Mouse (Mus musculus): ENCODE measurements at regions not wholly inside any gene's neighbourhood (a gene's known extent, or its start where the extent isn't known, plus 50 kb on each side); places are given as distances from the start of the nearest gene placed in this dataset.

- H3K27me3 ChIP-seq (ENCODE audit: insufficient read depth, low read length) = no peaks in the 10 kb centered on the region
- H3K4me3 ChIP-seq (ENCODE audit: low read depth, low read length) = no peak overlapping the region
- H3K4me1 ChIP-seq (ENCODE audit: insufficient read depth) = no peaks in the 10 kb centered on the region
- no peak for DNase-seq
- H3K9ac ChIP-seq = no peak overlapping the region
- H3K36me3 ChIP-seq (ENCODE audit: insufficient read depth) = no peaks in the 10 kb centered on the region
- H3K27ac ChIP-seq (ENCODE audit: low read depth) = no peak overlapping the region
- no peaks in the 10 kb centered on the region for H3K9me3 ChIP-seq (ENCODE audit: low read depth, low read length)
- TF ChIP-seq CTCF (IDR thresholded peaks at IDR 0.05; ENCODE audit: low read depth) = no peak
- H3K4me2 ChIP-seq = no peak overlapping the region
- ATAC-seq (ENCODE audit: insufficient read depth) = no peak
- 73% methylated on average over 4 of the region's 4 CpGs for WGBS
Observed at GRCm38 (mm10) chr8:89679551-89679950, 635.6 kb upstream of the Sall1 start.

GRCm38 (mm10) chr8:89677266-89677665 lies 633.3 kb upstream of the Sall1 start:
- H3K9ac ChIP-seq = no peak overlapping the region
- no peaks in the 10 kb centered on the region for H3K36me3 ChIP-seq (ENCODE audit: insufficient read depth)
- H3K4me2 ChIP-seq = no peak overlapping the region
- ATAC-seq (ENCODE audit: insufficient read depth) = no peak
- H3K9me3 ChIP-seq (ENCODE audit: low read depth, low read length) = no peaks in the 10 kb centered on the region
- H3K27ac ChIP-seq (ENCODE audit: low read depth) = no peak overlapping the region
- H3K4me3 ChIP-seq (ENCODE audit: low read depth, low read length) = no peak overlapping the region
- H3K4me1 ChIP-seq (ENCODE audit: insufficient read depth) = no peaks in the 10 kb centered on the region
- DNase-seq = no peak
- 83% methylated on average over 5 of the region's 5 CpGs for WGBS
- H3K27me3 ChIP-seq (ENCODE audit: insufficient read depth, low read length) = no peaks in the 10 kb centered on the region
- no peak for TF ChIP-seq CTCF (IDR thresholded peaks at IDR 0.05; ENCODE audit: low read depth)

GRCm38 (mm10) chr8:89673911-89674310 lies 629.9 kb upstream of the Sall1 start:
- ATAC-seq (ENCODE audit: insufficient read depth) (no peak), DNase-seq (no peak)
- 81% methylated on average over 4 of the region's 4 CpGs for WGBS
- H3K4me3 ChIP-seq (ENCODE audit: low read depth, low read length) = no peak overlapping the region
- TF ChIP-seq CTCF (IDR thresholded peaks at IDR 0.05; ENCODE audit: low read depth) = no peak
- H3K27me3 ChIP-seq (ENCODE audit: insufficient read depth, low read length) = no peaks in the 10 kb centered on the region
- no peaks in the 10 kb centered on the region for H3K9me3 ChIP-seq (ENCODE audit: low read depth, low read length)
- no peaks in the 10 kb centered on the region for H3K36me3 ChIP-seq (ENCODE audit: insufficient read depth)
- no peak overlapping the region for H3K4me2 ChIP-seq
- H3K9ac ChIP-seq = no peak overlapping the region
- no peaks in the 10 kb centered on the region for H3K4me1 ChIP-seq (ENCODE audit: insufficient read depth)
- H3K27ac ChIP-seq (ENCODE audit: low read depth) = no peak overlapping the region

- H3K27me3 ChIP-seq (ENCODE audit: insufficient read depth, low read length) = no peaks in the 10 kb centered on the region
- no peak for TF ChIP-seq CTCF (IDR thresholded peaks at IDR 0.05; ENCODE audit: low read depth)
- DNase-seq (no peak), ATAC-seq (ENCODE audit: insufficient read depth) (no peak)
- no peaks in the 10 kb centered on the region for H3K36me3 ChIP-seq (ENCODE audit: insufficient read depth)
- H3K9me3 ChIP-seq (ENCODE audit: low read depth, low read length) = no peaks in the 10 kb centered on the region
- H3K9ac ChIP-seq = no peak overlapping the region
- no peaks in the 10 kb centered on the region for H3K4me1 ChIP-seq (ENCODE audit: insufficient read depth)
- 79% methylated on average over 5 of the region's 5 CpGs for WGBS
- H3K4me2 ChIP-seq = no peak overlapping the region
- no peak overlapping the region for H3K4me3 ChIP-seq (ENCODE audit: low read depth, low read length)
- no peak overlapping the region for H3K27ac ChIP-seq (ENCODE audit: low read depth)
Observed at GRCm38 (mm10) chr8:89672631-89673030, 628.7 kb upstream of the Sall1 start.

GRCm38 (mm10) chr8:89664911-89665689 lies 621.1 kb upstream of the Sall1 start:
- WGBS = 71% methylated on average over 9 of the region's 9 CpGs
- Histone ChIP-seq H3K4me2 (no peak overlapping the region), H3K27me3 (ENCODE audit: insufficient read depth, low read length) (no peaks in the 10 kb centered on the region), H3K9me3 (ENCODE audit: low read depth, low read length) (no peaks in the 10 kb centered on the region), H3K4me3 (ENCODE audit: low read depth, low read length) (no peak overlapping the region), H3K4me1 (ENCODE audit: insufficient read depth) (no peaks in the 10 kb centered on the region), H3K36me3 (ENCODE audit: insufficient read depth) (no peaks in the 10 kb centered on the region), H3K9ac (no peak overlapping the region), H3K27ac (ENCODE audit: low read depth) (no peak overlapping the region)
- ATAC-seq (ENCODE audit: insufficient read depth) (no peak), DNase-seq (peak; percentile 29)
- TF ChIP-seq CTCF (IDR thresholded peaks at IDR 0.05; ENCODE audit: low read depth) = no peak

GRCm38 (mm10) chr8:89663859-89664258 lies 619.9 kb upstream of the Sall1 start:
- Histone ChIP-seq H3K9me3 (ENCODE audit: low read depth, low read length) (no peaks in the 10 kb centered on the region), H3K36me3 (ENCODE audit: insufficient read depth) (no peaks in the 10 kb centered on the region), H3K9ac (no peak overlapping the region), H3K27me3 (ENCODE audit: insufficient read depth, low read length) (no peaks in the 10 kb centered on the region), H3K4me1 (ENCODE audit: insufficient read depth) (peaks cover 5% of the 10 kb centered on the region; the same call in 1 of the 2 replicates), H3K27ac (ENCODE audit: low read depth) (no peak overlapping the region), H3K4me2 (no peak overlapping the region), H3K4me3 (ENCODE audit: low read depth, low read length) (no peak overlapping the region)
- DNase-seq (peak; percentile 59), ATAC-seq (ENCODE audit: insufficient read depth) (peak; percentile 86)
- 35% methylated on average over 10 of the region's 10 CpGs for WGBS
- no peak for TF ChIP-seq CTCF (IDR thresholded peaks at IDR 0.05; ENCODE audit: low read depth)

GRCm38 (mm10) chr8:89658998-89659944 lies 615.3 kb upstream of the Sall1 start:
- Histone ChIP-seq H3K4me1 (ENCODE audit: insufficient read depth) (peaks cover 5% of the 10 kb centered on the region; the same call in 1 of the 2 replicates), H3K36me3 (ENCODE audit: insufficient read depth) (no peaks in the 10 kb centered on the region), H3K9me3 (ENCODE audit: low read depth, low read length) (no peaks in the 10 kb centered on the region), H3K27me3 (ENCODE audit: insufficient read depth, low read length) (no peaks in the 10 kb centered on the region), H3K27ac (ENCODE audit: low read depth) (no peak overlapping the region), H3K4me2 (peak overlapping the region; percentile 19; the same call in 1 of the 2 replicates), H3K9ac (no peak overlapping the region), H3K4me3 (ENCODE audit: low read depth, low read length) (no peak overlapping the region)
- 22% methylated on average over 14 of the region's 14 CpGs for WGBS
- no peak for ATAC-seq (ENCODE audit: insufficient read depth)
- no peak for TF ChIP-seq CTCF (IDR thresholded peaks at IDR 0.05; ENCODE audit: low read depth)
- no peak for DNase-seq
